Mouse (Mus musculus): ENCODE measurements around the gene Apopt1.

The Apopt1 gene

DNA sequence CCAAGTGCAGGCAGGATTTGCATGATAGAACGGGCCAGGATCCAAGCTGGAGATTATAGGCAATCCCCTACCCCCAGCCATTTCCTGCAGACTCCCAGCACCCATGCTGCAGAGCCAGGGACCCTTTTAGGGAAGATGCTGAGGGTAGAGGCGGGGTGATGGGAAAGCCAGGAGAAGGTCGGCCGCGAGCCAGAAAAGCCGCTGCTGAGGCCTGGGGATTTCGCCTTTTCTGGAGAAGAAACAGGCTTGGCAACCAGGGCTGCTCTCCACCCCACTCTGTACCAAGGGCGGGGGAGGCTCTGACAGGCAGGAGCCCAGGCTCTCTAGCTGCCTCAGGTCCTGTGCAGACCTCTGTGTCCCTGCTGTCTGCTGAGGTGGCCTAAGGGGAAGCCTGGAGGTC, 31.8 kb upstream of the Apopt1 start:
- DNase-seq (ENCODE audit: low read depth): no peak

DNA sequence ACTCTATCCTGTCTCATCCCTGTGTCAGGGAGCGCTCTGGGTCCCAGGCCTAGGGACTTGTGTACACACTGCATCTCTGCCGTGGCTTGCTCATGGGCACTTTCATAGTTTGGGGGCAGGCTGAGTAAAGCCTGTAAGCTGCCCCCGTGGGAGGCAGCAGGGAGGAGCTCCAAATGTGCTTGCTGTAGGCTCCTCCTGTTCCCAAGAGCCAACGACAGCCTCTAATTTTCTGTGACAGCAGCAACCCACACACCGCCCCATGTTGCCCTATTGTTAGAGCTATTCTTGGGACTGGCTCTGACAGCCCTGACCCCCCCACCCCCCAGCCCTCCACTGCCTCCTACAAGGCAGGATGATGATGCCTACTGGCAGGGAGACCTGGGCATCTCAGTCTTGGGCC, 31.1 kb upstream of the Apopt1 start:
- DNase-seq (ENCODE audit: low read depth): no peak

DNA sequence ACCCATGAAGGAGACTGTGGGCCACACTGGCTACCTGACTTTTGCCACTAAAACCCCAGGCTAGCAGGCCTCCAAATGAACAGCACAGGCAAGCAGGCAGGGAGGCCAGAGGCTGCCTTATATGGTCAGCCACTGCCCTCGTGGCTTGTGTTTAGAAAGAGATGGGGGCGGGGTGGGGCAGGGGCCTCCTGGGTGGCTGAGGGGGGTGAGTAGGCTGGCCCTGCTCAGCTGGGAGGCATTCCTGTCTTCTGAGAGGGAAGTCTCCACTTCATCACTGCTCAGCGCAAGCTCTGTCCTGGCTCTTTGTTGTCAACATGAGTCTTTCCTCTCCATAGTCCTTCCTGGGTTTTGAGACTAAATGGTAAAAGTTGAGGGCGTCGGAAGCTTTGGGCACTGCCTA, 30.3 kb upstream of the Apopt1 start:
- DNase-seq (ENCODE audit: low read depth): no peak

DNA sequence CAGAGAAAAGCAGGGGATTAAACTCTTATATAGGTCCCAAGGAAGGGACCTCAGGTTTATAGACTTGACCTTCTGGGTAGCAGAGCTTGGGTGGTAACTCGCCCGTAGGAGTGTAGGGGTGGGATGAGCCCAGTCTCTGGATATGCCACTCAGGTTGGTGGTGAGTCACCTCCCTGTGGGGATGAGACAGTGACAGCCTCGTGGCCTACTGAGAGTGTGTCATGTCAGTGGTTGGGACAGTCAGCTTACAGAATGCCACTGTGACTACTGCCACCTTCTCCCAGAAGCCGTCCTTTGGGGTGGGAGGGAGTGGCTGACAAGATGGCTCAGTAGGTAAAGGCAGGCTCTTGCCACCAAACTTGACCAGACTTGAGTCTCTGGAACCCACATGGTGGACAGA, 26.7 kb upstream of the Apopt1 start:
- no peak for DNase-seq (ENCODE audit: low read depth)

DNA sequence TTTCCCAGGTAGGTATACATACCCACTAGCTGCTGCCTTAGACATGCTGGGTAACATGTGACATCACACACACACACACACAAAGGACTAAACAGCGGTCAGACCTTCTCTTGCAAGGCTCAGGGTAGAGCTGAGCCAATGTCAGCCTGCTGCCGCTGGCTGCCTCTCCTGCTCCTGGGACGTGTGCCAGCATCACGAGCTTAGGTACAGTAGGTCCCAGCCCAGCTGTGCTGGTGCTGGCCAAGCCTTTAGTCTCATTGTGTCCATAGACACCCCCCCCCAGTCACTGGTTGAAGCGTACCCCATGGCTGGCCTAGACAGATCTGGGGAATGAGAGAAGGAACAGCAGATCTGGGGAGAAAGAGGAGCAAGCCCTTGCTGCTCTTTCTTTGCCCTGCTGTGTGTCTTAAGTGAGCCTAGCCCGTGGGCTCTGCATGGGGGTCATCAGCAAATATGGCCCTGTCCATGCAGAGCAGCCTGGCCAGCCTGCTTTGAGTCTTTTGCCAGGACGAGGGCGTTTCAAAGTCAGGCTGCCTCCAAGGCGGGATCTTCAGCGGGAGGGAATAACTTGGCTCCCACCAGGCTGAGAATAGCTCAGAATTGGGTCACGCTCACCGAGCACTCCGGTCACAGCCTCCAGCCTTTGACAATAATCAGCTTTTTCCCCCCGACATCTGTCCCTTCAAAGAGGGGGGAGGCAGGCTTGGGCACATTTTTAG, 25.6 kb upstream of the Apopt1 start:
- DNase-seq (ENCODE audit: low read depth): peak; percentile 86

DNA sequence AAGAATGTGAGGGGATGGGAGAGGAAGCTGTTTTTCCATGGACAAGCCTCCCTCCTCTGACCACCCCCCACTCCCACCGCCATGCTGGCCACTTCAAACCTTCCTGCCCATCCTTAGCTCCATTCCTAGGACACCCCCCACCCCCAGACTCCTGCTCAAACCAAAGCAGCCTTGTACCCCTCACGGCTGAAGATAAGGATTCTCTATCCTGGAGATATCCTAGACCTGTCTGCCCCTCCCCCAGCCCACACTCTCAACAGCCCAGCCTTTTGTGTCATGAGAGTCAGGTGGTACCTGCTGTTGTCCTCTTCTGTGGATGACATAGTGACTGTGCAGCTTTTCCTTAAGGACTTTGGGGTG, 25.0 kb upstream of the Apopt1 start:
- no peak for DNase-seq (ENCODE audit: low read depth)

DNA sequence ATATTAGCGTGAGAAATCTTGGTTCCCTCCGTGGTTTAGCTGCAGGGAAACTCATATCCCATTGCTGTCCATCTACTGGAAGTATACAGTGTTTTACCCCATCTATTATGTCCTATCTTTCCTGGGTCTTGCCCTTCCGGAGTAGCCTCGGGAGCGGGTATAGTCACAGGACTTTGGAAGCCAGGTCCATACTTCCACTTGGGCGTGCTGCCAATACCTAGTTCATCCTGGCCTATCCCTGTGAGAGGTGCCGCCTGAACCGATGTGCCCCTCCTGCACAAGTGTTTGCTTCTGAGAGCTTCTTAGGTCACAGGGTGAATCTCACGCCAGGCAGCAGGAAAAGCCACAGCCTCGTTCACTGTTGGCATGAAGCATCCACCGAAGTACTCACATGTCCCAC, 23.6 kb upstream of the Apopt1 start:
- no peak for DNase-seq (ENCODE audit: low read depth)

DNA sequence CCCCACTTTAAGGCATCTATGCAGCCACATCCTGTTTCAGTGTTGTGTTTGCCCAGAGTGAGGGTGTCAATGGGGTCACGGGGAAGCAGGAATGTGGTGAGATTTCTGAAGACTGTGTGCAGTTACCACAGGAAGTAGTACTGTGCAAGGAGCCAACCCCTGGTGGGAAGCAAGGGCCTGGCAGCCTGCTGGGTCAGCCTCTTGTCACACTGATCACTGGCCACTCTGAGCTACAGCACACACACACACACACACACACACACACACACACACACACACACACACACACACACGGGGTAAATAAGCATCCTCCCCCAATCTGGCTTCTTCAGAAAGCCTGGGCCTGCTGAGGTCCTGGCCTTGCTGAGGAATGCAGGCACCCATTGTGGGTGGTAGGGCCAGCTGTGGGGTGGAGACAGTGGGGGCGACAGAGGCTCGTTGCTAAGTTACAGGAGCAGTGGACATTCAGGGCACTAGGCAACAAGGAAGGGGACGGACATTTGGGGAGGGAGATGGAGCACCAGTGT, 21.7 kb upstream of the Apopt1 start:
- DNase-seq (ENCODE audit: low read depth): peak; percentile 92

DNA sequence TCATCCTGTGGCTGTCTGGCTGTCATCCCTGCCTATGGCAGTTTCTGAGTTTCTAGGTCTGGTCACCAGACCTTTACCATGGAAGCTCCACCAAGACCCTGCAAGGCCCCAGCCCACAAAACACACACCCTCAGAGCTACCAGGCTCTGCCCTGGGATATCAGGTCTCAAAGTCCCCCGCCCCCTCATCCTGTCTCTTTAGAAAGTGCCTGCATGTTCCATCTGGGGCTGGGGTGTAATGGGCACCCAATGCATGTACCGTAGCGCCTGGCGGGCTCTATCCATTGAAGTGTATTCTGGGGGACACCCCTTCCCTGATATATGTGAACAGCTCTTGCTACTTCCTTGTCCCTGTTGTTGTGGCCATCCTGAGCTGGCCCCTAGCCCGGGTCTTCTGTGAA, 20.2 kb upstream of the Apopt1 start:
- no peak for DNase-seq (ENCODE audit: low read depth)

DNA sequence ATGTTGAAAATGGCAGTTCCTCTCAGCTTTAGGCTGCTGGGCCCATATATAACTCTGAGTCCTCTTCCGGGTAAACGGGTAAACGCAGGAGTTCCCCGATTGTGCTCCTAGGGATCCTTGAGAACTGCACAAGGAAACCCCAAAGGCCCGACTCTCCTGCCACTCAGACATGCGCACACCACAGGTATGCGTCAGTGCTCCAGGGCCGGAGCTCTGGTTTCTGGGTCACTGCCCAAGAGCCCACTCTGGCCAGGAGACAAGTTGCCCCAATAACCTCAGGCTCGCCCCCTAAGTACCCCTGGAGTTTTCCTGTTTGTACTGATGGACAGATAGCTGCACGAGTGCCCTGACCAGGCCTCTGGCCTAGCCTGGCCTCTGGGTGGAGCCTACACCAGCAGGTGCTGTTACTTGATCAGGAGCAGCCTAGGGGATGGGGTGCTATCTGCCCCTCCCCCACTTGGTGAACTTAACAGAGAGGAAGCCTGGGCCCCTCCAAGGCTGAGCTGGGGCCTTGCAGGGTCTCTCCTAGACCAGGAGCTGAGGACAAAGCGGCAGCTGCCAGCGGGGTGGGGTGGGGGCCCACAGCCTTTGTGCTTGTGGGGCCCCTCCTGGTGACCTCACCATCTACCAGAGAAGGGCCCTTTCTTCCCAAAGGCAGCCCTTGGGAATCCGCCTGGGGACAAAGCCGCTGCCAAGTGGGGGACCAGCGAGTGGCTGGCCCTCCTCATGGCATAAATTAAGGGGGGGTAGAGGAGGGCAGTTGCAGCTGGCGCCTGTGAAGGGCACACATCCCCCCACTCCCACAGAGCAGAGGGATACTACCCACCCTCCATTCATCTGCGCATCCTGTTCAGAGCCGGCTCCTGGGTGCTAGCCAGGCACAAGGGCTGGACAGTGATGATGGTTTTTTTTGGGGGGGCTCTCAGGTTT, 19.5 kb upstream of the Apopt1 start:
- no peak for DNase-seq (ENCODE audit: low read depth)

DNA sequence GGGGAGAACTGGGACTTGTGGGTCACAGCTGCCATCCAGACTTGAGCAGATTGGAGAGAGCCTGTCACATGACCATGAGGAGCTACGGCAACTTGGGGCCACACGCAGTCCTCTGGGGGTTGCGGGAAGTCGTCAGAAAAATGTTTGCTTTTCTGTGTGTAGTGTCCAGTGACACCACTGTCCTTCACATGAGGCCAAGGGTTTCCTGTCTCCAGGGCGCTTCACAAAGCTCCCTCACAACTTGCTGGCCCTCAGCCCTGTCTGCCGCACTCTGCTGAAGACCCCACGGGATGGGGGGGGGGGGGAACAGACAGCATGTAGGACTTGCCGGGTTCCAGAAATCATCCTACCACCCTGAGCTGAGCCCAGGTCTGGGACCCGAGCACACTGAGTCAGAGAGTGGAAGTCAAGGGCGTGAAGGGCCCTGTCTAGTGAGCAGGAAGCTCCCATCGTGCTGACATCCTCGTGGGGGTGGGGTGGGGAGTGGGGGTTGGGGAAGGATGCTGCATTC, 18.7 kb upstream of the Apopt1 start:
- DNase-seq (ENCODE audit: low read depth): no peak

DNA sequence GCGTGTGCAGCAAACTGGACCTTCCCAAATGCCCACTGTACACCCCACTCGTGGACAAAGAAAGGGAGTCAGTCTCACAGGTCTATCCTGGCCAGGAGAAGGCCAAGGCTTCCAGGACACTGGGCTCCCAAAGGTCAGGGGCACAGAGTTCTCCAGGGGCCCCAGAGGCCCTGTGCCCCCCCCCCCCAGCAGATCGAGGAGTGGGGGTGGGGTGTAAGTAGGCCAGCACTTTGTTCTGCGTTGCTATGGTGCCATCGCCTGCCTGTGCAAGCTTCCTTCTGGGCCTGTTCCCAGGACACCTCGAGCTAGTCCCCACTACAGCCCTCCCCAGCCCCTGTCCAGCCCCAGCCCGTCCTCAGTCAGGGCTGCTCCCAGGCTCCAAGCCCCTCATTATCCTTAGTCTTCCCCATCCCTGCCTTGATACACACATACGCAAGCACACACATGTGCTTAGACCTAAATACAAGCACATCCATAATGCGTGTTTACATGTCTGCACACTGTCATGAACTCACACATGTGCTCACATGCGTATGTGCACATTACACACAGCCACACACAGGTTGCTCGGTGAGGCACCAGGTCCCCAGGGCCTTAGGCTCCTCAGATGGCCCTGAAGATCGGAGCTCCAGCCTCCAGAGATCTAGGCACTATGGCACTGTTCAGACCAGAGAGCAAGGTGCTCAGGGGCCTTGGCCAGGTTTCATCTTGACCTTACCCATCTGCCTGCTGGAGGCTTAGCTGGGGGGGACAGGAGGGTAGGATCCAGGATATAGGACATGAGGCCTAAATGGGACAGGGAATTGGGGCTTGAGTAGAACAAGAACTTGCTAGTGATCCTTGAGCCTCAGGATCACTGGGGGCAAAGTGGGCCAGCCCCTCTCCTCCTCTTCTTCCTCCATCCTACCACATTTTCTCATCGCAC, 17.9 kb upstream of the Apopt1 start:
- no peak for DNase-seq (ENCODE audit: low read depth)

DNA sequence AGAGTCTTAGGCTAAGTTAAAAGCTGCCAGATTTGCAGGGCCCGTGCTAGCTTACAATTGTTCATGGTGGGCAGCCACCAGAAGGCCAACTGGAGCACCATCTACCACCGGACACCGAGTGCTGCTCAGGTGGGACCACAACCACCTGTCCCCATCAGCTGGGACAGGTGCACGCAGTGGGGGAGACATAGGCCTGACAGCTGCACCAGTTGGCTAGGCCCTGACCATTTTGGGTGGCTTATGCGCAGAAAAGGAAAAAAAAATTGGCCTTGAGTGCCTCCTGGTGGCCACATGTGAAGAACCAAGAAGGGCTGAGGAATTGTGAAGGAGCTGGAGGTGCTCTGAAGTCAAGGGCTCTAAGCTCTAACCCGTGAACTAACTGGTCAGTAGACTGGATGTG, 16.8 kb upstream of the Apopt1 start:
- DNase-seq (ENCODE audit: low read depth): no peak

DNA sequence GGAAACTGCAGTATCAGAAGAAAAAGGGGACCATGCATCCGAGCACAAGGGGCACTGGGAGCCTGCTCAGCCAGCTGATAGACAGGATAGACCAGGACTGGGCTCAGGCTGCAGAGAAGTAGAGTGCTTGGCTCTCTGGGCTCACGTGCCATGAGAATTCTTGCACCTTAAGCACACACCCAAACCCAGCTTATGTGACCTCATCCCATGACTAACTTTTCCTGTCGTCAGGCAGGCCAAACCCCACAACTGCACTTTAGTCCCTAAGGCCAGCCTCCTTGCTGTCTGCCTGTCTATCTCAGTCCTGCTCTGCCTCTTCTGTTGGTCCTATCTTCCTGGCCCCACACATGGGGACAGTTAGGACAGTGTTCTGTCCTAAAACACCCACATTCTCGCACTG, 15.4 kb upstream of the Apopt1 start:
- DNase-seq (ENCODE audit: low read depth): no peak

DNA sequence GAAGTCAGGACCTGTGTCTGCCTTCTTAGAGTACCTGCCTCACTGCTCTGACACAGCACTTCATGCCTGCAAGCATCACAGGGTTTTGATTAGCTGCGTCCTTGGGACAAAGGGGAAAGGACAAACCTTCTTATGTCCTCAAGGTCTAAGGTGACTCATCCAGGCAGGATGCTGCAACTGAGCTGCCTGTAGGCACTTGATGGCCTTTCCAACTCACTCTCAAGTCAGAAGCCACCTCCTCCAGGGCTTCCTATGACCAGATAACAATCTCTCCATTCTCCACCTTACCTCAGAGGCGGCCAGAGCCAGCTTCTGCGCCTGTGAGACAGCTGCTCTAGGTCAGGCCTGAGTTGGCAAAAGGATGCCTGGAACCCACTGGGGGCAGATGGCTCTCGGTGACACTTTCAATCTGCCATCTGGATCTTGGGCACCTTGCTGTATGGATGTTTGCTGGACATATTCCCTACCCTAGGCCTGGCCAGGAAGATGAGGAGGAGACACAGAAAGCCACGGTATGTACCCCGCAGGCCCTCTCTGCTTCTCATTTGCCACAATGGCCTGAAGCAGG, 14.6 kb upstream of the Apopt1 start:
- no peak for DNase-seq (ENCODE audit: low read depth)

DNA sequence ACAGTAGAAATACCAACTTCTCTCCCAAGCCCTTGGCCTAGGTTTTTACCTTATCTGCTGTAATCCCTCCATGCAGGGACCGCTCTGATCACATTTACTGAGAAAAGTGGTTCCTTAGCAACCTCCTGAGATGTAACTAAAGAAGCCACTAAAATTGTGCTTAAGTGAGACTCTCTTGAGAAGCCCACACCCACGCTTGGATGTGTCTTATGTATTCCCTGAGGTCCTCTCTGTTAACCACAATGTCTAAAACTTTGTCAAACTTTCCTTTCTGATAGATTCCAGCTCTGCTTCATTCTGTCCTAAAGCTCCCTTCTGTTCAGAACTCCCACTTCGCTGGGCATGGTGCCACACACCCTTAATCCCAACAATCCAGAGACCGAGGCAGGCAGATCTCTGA, 13.5 kb upstream of the Apopt1 start:
- no peak for DNase-seq (ENCODE audit: low read depth)

DNA sequence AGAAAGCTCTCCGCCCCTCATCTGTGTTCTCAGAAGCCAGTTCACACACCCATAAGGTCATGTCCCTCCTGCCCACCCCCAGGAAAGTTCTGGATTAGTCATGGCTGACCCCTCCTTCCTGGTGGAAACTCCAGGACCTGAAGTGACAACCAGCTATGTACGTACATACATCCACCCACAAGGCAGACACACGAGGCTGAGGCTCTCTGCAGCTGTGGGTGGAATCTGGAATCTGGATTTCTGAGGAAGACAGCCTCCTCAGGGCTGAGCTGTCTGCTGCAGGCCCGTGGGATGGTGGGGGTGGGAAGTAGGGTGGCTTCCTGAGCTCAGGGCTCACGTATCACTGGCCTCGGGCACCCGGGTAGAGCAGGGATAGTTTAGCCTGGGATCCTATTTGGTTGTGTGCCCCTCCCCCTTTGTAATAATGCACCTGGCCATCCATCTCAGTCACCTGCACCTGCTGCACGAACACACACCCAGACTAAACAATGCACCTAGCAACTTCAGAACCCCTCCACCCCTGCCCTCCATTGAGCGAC, 12.1 kb upstream of the Apopt1 start:
- no peak for DNase-seq (ENCODE audit: low read depth)

DNA sequence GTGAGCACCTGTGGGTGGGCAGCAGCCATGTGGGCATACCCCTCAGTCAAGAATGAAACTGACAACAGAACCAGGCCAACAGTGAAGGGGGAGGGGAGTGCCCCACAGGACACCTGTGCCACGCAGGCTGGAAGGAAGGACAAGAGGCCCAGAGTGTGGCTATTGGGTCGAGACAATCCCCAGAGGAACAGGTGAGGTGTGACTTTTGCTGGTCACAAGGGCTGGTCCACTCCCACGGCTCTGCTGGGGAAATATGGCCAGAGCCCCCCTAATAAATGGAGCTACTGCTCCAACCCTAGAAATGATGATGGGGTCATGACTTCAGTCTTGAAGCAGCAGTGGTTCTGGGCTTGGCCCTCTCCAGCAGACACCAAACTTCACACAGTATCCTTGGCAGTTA, 9.8 kb upstream of the Apopt1 start:
- no peak for DNase-seq (ENCODE audit: low read depth)

DNA sequence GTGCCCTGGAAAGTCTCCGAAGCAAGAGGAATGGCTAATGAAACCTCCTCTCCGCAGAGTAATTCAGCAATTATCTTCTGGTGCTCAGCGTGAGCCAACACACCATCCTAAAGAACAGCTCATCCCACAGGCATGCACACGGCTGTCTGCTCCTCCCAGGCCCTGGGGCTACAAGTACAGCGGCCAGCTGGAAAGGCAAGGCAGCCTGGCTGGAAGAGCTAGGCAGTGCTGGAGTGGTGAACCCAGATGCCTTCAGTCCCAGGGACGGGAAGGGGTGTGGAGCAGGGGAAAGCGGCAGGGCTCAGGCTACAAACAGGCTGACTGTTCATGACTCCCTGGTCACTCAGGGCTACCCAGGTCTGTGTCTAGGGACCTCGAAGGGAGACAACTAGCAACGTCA, 8.5 kb upstream of the Apopt1 start:
- peak; percentile 85 for DNase-seq (ENCODE audit: low read depth)

DNA sequence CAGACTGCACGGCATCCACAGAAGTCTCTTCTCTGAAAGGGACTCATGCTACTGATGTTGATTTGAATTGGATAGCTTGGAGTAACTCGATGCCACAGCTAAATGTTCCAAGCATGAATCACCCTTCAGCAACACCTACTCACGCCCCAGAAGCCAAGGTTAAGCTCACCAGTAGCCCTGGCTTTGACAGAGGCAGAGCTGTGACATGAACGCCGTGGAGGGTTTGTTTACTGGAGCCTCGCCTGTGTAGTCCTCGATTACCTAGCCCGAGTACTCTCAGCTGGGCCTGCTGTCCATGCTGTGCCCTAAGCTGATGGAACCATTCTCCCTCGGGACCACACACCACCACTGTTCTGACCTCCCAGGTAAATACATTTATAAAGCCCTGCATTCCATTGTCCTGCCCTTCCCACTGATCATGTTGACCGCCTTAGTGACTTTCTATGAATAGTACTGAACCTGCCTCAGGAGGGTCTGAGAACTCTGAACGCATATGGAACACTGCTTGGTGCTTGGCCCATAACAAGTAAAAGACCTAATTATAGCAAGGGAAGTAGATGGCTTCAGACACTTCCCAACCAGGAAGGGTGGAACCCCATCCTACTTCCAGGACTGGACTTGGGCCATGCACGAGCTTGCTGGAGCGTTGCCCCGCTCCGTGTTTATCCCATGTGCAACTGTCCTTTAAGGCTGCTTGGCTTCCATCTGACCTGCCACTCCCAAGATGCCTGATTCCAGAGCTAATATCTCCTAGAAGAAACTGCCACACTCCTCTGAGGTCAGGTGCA, 7.7 kb upstream of the Apopt1 start:
- DNase-seq (ENCODE audit: low read depth): peak; percentile 66

DNA sequence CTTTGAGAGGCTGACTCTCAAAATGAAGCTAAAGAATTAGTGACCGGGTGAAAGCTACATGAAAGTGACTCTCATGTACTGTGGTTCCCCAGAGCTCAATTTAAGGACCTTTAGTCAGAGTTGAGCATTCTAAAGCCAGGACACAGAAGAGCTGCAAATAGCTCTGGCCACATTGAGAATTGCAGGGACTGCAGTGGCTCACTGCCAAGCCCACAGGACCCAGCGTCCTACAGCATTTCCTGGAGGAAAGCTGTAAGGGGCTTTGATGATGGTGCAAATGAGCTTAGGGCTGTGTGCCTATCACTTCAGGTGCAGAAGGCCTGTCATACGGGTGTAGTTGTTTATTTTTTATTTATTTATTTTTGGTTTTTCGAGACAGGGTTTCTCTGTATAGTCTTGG, 4.9 kb upstream of the Apopt1 start:
- no peak for DNase-seq (ENCODE audit: low read depth)

Measured in fibroblast of lung, adult 2 months (primary cell).